Mouse (Mus musculus): ENCODE results near the gene Arhgef25. TPM values are rescaled to one million over a fixed set of nuclear protein-coding genes. Genes with fewer than 3 reads are reported as not detected.
"Not testable (repeated sequence)": the region's sequence is repeated elsewhere in the genome, so short reads cannot be mapped to it uniquely, and the experiment has no call there.

The Arhgef25 gene
- polyA plus RNA-seq, 1 experiment, result 18.6 TPM

- Histone ChIP-seq H3K27ac (ENCODE audit: control insufficient read depth, insufficient read depth, low read depth, low read length) (no peak overlapping the region), H3K36me3 (ENCODE audit: control insufficient read depth, insufficient read depth, low read length) (no peaks in the 10 kb centered on the region), H3K27me3 (ENCODE audit: control insufficient read depth, insufficient read depth, low read length) (no peaks in the 10 kb centered on the region), H3K4me3 (ENCODE audit: control insufficient read depth, low read depth, low read length) (no peak overlapping the region), H3K4me1 (ENCODE audit: control insufficient read depth, insufficient read depth, low read length) (peaks cover 7% of the 10 kb centered on the region)
- no peak for TF ChIP-seq CTCF (IDR thresholded peaks at IDR 0.05; ENCODE audit: control insufficient read depth, insufficient read depth, insufficient replicate concordance, low read depth, low read length)
These were observed 51.3 kb downstream of the Arhgef25 start for GRCm38 (mm10) chr10:127138328-127139141.

GRCm38 (mm10) chr10:127137896-127138295 lies 52.0 kb downstream of the Arhgef25 start:
- peaks cover 6% of the 10 kb centered on the region for H3K4me1 ChIP-seq (ENCODE audit: control insufficient read depth, insufficient read depth, low read length)
- H3K36me3 ChIP-seq (ENCODE audit: control insufficient read depth, insufficient read depth, low read length), result no peaks in the 10 kb centered on the region
- H3K4me3 ChIP-seq (ENCODE audit: control insufficient read depth, low read depth, low read length), result no peak overlapping the region
- no peak for TF ChIP-seq POLR2A (IDR thresholded peaks at IDR 0.05; ENCODE audit: control insufficient read depth, low read depth, low read length)
- TF ChIP-seq CTCF (IDR thresholded peaks at IDR 0.05; ENCODE audit: control insufficient read depth, insufficient read depth, insufficient replicate concordance, low read depth, low read length), result no peak
- H3K27me3 ChIP-seq (ENCODE audit: control insufficient read depth, insufficient read depth, low read length), result no peaks in the 10 kb centered on the region
- no peak overlapping the region for H3K27ac ChIP-seq (ENCODE audit: control insufficient read depth, insufficient read depth, low read depth, low read length)

GRCm38 (mm10) chr10:127136510-127136909 lies 53.4 kb downstream of the Arhgef25 start:
- TF ChIP-seq CTCF (IDR thresholded peaks at IDR 0.05; ENCODE audit: control insufficient read depth, insufficient read depth, insufficient replicate concordance, low read depth, low read length) (no peak), POLR2A (IDR thresholded peaks at IDR 0.05; ENCODE audit: control insufficient read depth, low read depth, low read length) (no peak)
- Histone ChIP-seq H3K27ac (ENCODE audit: control insufficient read depth, insufficient read depth, low read depth, low read length) (no peak overlapping the region), H3K4me1 (ENCODE audit: control insufficient read depth, insufficient read depth, low read length) (peaks cover 6% of the 10 kb centered on the region), H3K4me3 (ENCODE audit: control insufficient read depth, low read depth, low read length) (no peak overlapping the region), H3K36me3 (ENCODE audit: control insufficient read depth, insufficient read depth, low read length) (no peaks in the 10 kb centered on the region), H3K27me3 (ENCODE audit: control insufficient read depth, insufficient read depth, low read length) (no peaks in the 10 kb centered on the region)

- Histone ChIP-seq H3K4me1 (ENCODE audit: control insufficient read depth, insufficient read depth, low read length) (peaks cover 3% of the 10 kb centered on the region), H3K36me3 (ENCODE audit: control insufficient read depth, insufficient read depth, low read length) (no peaks in the 10 kb centered on the region), H3K27ac (ENCODE audit: control insufficient read depth, insufficient read depth, low read depth, low read length) (no peak overlapping the region; the same call in 1 of the 2 replicates), H3K27me3 (ENCODE audit: control insufficient read depth, insufficient read depth, low read length) (no peaks in the 10 kb centered on the region), H3K4me3 (ENCODE audit: control insufficient read depth, low read depth, low read length) (no peak overlapping the region)
- no peak for TF ChIP-seq POLR2A (IDR thresholded peaks at IDR 0.05; ENCODE audit: control insufficient read depth, low read depth, low read length)
- TF ChIP-seq CTCF (IDR thresholded peaks at IDR 0.05; ENCODE audit: control insufficient read depth, insufficient read depth, insufficient replicate concordance, low read depth, low read length), result no peak
These were observed 54.6 kb downstream of the Arhgef25 start for GRCm38 (mm10) chr10:127135118-127135836.

GRCm38 (mm10) chr10:127134394-127135035 lies 55.4 kb downstream of the Arhgef25 start:
- H3K36me3 ChIP-seq (ENCODE audit: control insufficient read depth, insufficient read depth, low read length); H3K27ac ChIP-seq (ENCODE audit: control insufficient read depth, insufficient read depth, low read depth, low read length): not testable (repeated sequence)

More at GRCm38 (mm10) chr10:127134394-127135035, 55.4 kb downstream of the Arhgef25 start:
- not testable (repeated sequence) for H3K4me3 ChIP-seq (ENCODE audit: control insufficient read depth, low read depth, low read length); H3K27me3 ChIP-seq (ENCODE audit: control insufficient read depth, insufficient read depth, low read length); H3K4me1 ChIP-seq (ENCODE audit: control insufficient read depth, insufficient read depth, low read length)

Other genes starting within 250 kb of the Arhgef25 start
- gene Ctdsp2, start 211.4 kb downstream of the Arhgef25 start, polyA plus RNA-seq (2012; rRNA removed), result 39.4 and 46.8 TPM in 2 replicates
- 0.04 and 0.20 TPM in 2 replicates for gene Avil, start 189.4 kb downstream of the Arhgef25 start, polyA plus RNA-seq (2012; rRNA removed)
- gene Tsfm, start 159.2 kb downstream of the Arhgef25 start, polyA plus RNA-seq (2012; rRNA removed), result 12.2 and 14.3 TPM in 2 replicates
- gene Mettl1, start 148.7 kb downstream of the Arhgef25 start, polyA plus RNA-seq (2012; rRNA removed), result 9.4 and 10.0 TPM in 2 replicates
- gene Eef1akmt3, start 148.6 kb downstream of the Arhgef25 start, polyA plus RNA-seq (2012; rRNA removed), result 0.05 and 0.08 TPM in 2 replicates
- 0.25 and 0.46 TPM in 2 replicates for gene Cyp27b1, start 141.8 kb downstream of the Arhgef25 start, polyA plus RNA-seq (2012; rRNA removed)
- gene March9, start 129.9 kb downstream of the Arhgef25 start, polyA plus RNA-seq (2012; rRNA removed), result 2.1 TPM in 2 replicates
- 68.4 and 70.9 TPM in 2 replicates for gene Cdk4, start 126.5 kb downstream of the Arhgef25 start, polyA plus RNA-seq (2012; rRNA removed)
- gene Tspan31, start 119.8 kb downstream of the Arhgef25 start, polyA plus RNA-seq (2012; rRNA removed), result 12.7 and 16.3 TPM in 2 replicates
- 0.53 and 0.73 TPM in 2 replicates for gene Agap2, start 114.8 kb downstream of the Arhgef25 start, polyA plus RNA-seq (2012; rRNA removed)
- 32.2 and 33.9 TPM in 2 replicates for gene Os9, start 69.0 kb downstream of the Arhgef25 start, polyA plus RNA-seq (2012; rRNA removed)
- gene B4galnt1, start 24.9 kb downstream of the Arhgef25 start, polyA plus RNA-seq (2012; rRNA removed), result 21.7 and 27.0 TPM in 2 replicates
- gene Slc26a10, start 9.4 kb downstream of the Arhgef25 start, polyA plus RNA-seq (2012; rRNA removed), result 11.5 and 11.9 TPM in 2 replicates
- 126 and 129 TPM in 2 replicates for gene Dtx3, start 5.6 kb upstream of the Arhgef25 start, polyA plus RNA-seq (2012; rRNA removed)
- 14.0 and 16.2 TPM in 2 replicates for gene Pip4k2c, start 21.5 kb upstream of the Arhgef25 start, polyA plus RNA-seq (2012; rRNA removed)
- 3.3 and 3.9 TPM in 2 replicates for gene Kif5a, start 73.3 kb upstream of the Arhgef25 start, polyA plus RNA-seq (2012; rRNA removed)
- gene Dctn2, start 76.3 kb upstream of the Arhgef25 start, polyA plus RNA-seq (2012; rRNA removed), result 391 and 429 TPM in 2 replicates
- gene Mbd6, start 98.9 kb upstream of the Arhgef25 start, polyA plus RNA-seq (2012; rRNA removed), result 61.3 and 74.1 TPM in 2 replicates
- gene Mars, start 121.7 kb upstream of the Arhgef25 start, polyA plus RNA-seq (2012; rRNA removed), result 32.4 and 36.7 TPM in 2 replicates
- gene Arhgap9, start 131.9 kb upstream of the Arhgef25 start, polyA plus RNA-seq (2012; rRNA removed), result 0.32 and 0.34 TPM in 2 replicates
- 2.7 and 2.9 TPM in 2 replicates for gene Gli1, start 151.9 kb upstream of the Arhgef25 start, polyA plus RNA-seq (2012; rRNA removed)
- not detected in 2 replicates for gene Inhbe, start 164.3 kb upstream of the Arhgef25 start, polyA plus RNA-seq (2012; rRNA removed)
- 0.05 and 0.08 TPM in 2 replicates for gene Inhbc, start 180.3 kb upstream of the Arhgef25 start, polyA plus RNA-seq (2012; rRNA removed)
- gene R3hdm2, start 190.2 kb upstream of the Arhgef25 start, polyA plus RNA-seq (2012; rRNA removed), result 43.6 and 56.0 TPM in 2 replicates

All from testis, adult 2 months (tissue).